Mouse (Mus musculus) liver, postnatal 0 days (tissue): ENCODE measurements around the gene Gm20388. TPM values are rescaled to one million over a fixed set of nuclear protein-coding genes. Genes with fewer than 3 reads are reported as not detected.

Source experiments
- ATAC-seq: fragments of 200-750 bp; cut with Nextera tagmentation; 2 replicates; pipeline ENCODE4 v1.8.0; 2017; ENCODE audit warnings: mild to moderate bottlenecking, moderate library complexity
- DNase-seq: peaks from one replicate; pipeline ENCODE4 v3.0.0-alpha.2; 2016
- H3K27ac ChIP-seq: fragments of 300-500 bp; sonication (generic); 2 replicates; pipeline ENCODE4 v1.5.1; 2014; ENCODE audit warnings: antibody characterized with exemption, moderate library complexity, mild to moderate bottlenecking, low read depth
- H3K27me3 ChIP-seq: fragments of 300-500 bp; sonication (generic); 2 replicates; pipeline ENCODE4 v1.6.1; 2014; ENCODE audit warnings: low read length, control low read depth, mixed read lengths; ENCODE audit not compliant: insufficient read depth
- H3K36me3 ChIP-seq: fragments of 300-500 bp; sonication (generic); replicated peaks from 2 replicates; pipeline ENCODE4 v1.6.1; 2014; ENCODE audit warnings: mild to moderate bottlenecking, control low read depth, low read length, moderate library complexity, mixed read lengths; ENCODE audit not compliant: insufficient read depth
- H3K4me1 ChIP-seq: fragments of 300-500 bp; sonication (generic); 2 replicates; pipeline ENCODE4 v1.6.1; 2014; ENCODE audit warnings: antibody characterized with exemption, mild to moderate bottlenecking, control low read depth; ENCODE audit not compliant: insufficient read depth
- H3K4me2 ChIP-seq: fragments of 300-500 bp; sonication (generic); 2 replicates; pipeline ENCODE4 v1.6.1; 2014; ENCODE audit warnings: low read depth, mild to moderate bottlenecking, low read length, moderate library complexity, mixed read lengths
- H3K4me3 ChIP-seq: fragments of 300-500 bp; sonication (generic); 2 replicates; pipeline ENCODE4 v1.5.1; 2014; ENCODE audit warnings: low read depth, low read length
- H3K9ac ChIP-seq: fragments of 300-500 bp; sonication (generic); replicated peaks from 2 replicates; pipeline ENCODE4 v1.6.1; 2014; ENCODE audit warnings: mild to moderate bottlenecking, moderate library complexity
- H3K9me3 ChIP-seq: fragments of 300-500 bp; sonication (generic); 2 replicates; pipeline ENCODE4 v1.6.1; 2016; ENCODE audit warnings: mild to moderate bottlenecking, control low read depth, low read length, mixed read lengths
- CTCF ChIP-seq: sonication (generic); IDR thresholded peaks from 2 replicates; pipeline ENCODE4 v1.5.1; 2016; ENCODE audit warnings: antibody characterized with exemption, low read depth
- EP300 ChIP-seq: IDR thresholded peaks from 2 replicates; pipeline ENCODE4 v1.6.1; 2016; ENCODE audit warnings: antibody characterized with exemption, low read depth, mild to moderate bottlenecking
- WGBS: fragments of 180-500 bp; shearing (Covaris S2); extraction: QIAGEN DNeasy Blood & Tissue Kit; methylation state at CpG from one replicate; pipeline ENCODE4 v1.1.7; 2014; ENCODE audit not compliant: insufficient replicate concordance; 5-methylcytosine and 5-hydroxymethylcytosine counted together
- polyA plus RNA-seq: library from polyadenylated mRNA; unstranded; fragments of >200 nt; fragmentation: Nextera tagmentation; extraction: Ambion mirVana; gene quantifications from 2 replicates; pipeline ENCODE4 v1.2.1, GENCODE M21; 2015

Gm20388 gene
- polyA plus RNA-seq, 1 experiment from 2014 or later, result not detected

GRCm38 (mm10) chr8:124242913-124243312 lies 4332.3 kb downstream of the Gm20388 start:
- 89% methylated on average over 5 of the region's 5 CpGs for WGBS
- no peak overlapping the region for H3K4me2 ChIP-seq
- H3K27ac ChIP-seq, result no peak overlapping the region
- no peak overlapping the region for H3K9ac ChIP-seq
- no peak overlapping the region for H3K4me3 ChIP-seq
- peaks cover 20% of the 10 kb centered on the region for H3K4me1 ChIP-seq
- TF ChIP-seq EP300 (no peak), CTCF (no peak)
- ATAC-seq, result no peak
- H3K36me3 ChIP-seq, result 0 out of 2 replicates have a peak, but pooled peaks cover under 1% of the 10 kb centered on the region
- no peaks in the 10 kb centered on the region for H3K9me3 ChIP-seq
- H3K27me3 ChIP-seq, result no peaks in the 10 kb centered on the region
- no peak for DNase-seq

- TF ChIP-seq EP300 (no peak), CTCF (no peak)
- Histone ChIP-seq H3K27me3 (no peaks in the 10 kb centered on the region), H3K9me3 (no peaks in the 10 kb centered on the region), H3K27ac (no peak overlapping the region), H3K4me1 (peaks cover 33% of the 10 kb centered on the region), H3K9ac (no peak overlapping the region), H3K4me3 (no peak overlapping the region), H3K4me2 (no peak overlapping the region), H3K36me3 (peaks cover 4% of the 10 kb centered on the region; the same call in 1 of the 2 replicates)
- DNase-seq (no peak), ATAC-seq (no peak)
- WGBS, result 72% methylated on average over 6 of the region's 6 CpGs
These were observed 4336.9 kb downstream of the Gm20388 start for GRCm38 (mm10) chr8:124247581-124247980.

- Histone ChIP-seq H3K4me1 (peaks cover 33% of the 10 kb centered on the region), H3K4me3 (no peak overlapping the region), H3K4me2 (peak overlapping the region; percentile 18; the same call in 1 of the 2 replicates), H3K9ac (no peak overlapping the region), H3K27ac (peak overlapping the region; percentile 35; the same call in 1 of the 2 replicates), H3K36me3 (peaks cover 4% of the 10 kb centered on the region; the same call in 1 of the 2 replicates), H3K9me3 (no peaks in the 10 kb centered on the region), H3K27me3 (no peaks in the 10 kb centered on the region)
- WGBS, result 60% methylated on average over 6 of the region's 6 CpGs
- DNase-seq, result no peak
- TF ChIP-seq CTCF (no peak), EP300 (no peak)
- ATAC-seq, result peak; percentile 61
These were observed 4338.0 kb downstream of the Gm20388 start for GRCm38 (mm10) chr8:124248688-124249087.

- Histone ChIP-seq H3K27ac (peak overlapping the region; percentile 31), H3K9ac (no peak overlapping the region), H3K4me3 (no peak overlapping the region), H3K36me3 (peaks cover 4% of the 10 kb centered on the region; the same call in 1 of the 2 replicates), H3K9me3 (no peaks in the 10 kb centered on the region), H3K4me2 (no peak overlapping the region), H3K27me3 (no peaks in the 10 kb centered on the region), H3K4me1 (peaks cover 33% of the 10 kb centered on the region)
- WGBS, result 17% methylated on average over 3 of the region's 3 CpGs
- DNase-seq (no peak), ATAC-seq (peak; percentile 39; the same call in 1 of the 2 replicates)
- no peak for TF ChIP-seq CTCF
- TF ChIP-seq EP300, result no peak
These were observed 4339.6 kb downstream of the Gm20388 start for GRCm38 (mm10) chr8:124250255-124250654.

- ATAC-seq, result peak; percentile 54
- TF ChIP-seq EP300, result peak; percentile 17; the same call in 1 of the 2 replicates
- TF ChIP-seq CTCF, result no peak
- peak overlapping the region; percentile 31; the same call in 1 of the 2 replicates for H3K27ac ChIP-seq
- H3K4me3 ChIP-seq, result no peak overlapping the region
- peak; percentile 31 for DNase-seq
- no peak overlapping the region for H3K9ac ChIP-seq
- H3K27me3 ChIP-seq, result no peaks in the 10 kb centered on the region
- H3K36me3 ChIP-seq, result peaks cover 4% of the 10 kb centered on the region; the same call in 1 of the 2 replicates
- peaks cover 33% of the 10 kb centered on the region for H3K4me1 ChIP-seq
- no peaks in the 10 kb centered on the region for H3K9me3 ChIP-seq
- 11% methylated on average over 4 of the region's 4 CpGs for WGBS
- H3K4me2 ChIP-seq, result no peak overlapping the region
These were observed 4340.1 kb downstream of the Gm20388 start for GRCm38 (mm10) chr8:124250785-124251184.

GRCm38 (mm10) chr8:124252533-124252950 lies 4341.9 kb downstream of the Gm20388 start:
- ATAC-seq, result no peak
- Histone ChIP-seq H3K4me2 (no peak overlapping the region), H3K9me3 (no peaks in the 10 kb centered on the region), H3K27ac (no peak overlapping the region), H3K27me3 (no peaks in the 10 kb centered on the region), H3K4me3 (no peak overlapping the region), H3K4me1 (peaks cover 33% of the 10 kb centered on the region), H3K9ac (no peak overlapping the region), H3K36me3 (peaks cover 4% of the 10 kb centered on the region; the same call in 1 of the 2 replicates)
- TF ChIP-seq CTCF (no peak), EP300 (no peak)
- WGBS, result 87% methylated on average over 5 of the region's 5 CpGs
- no peak for DNase-seq
